Mouse (Mus musculus) bone marrow, adult 2 months (tissue): ENCODE data around the gene Wfikkn1. TPM values are rescaled to one million over a fixed set of nuclear protein-coding genes. Genes with fewer than 3 reads are reported as not detected.

Source experiments
- H3K27ac ChIP-seq: fragments of 200-500 bp; 2 replicates; pipeline ENCODE4 v1.5.1; 2012; ENCODE audit warnings: low read depth, mild to moderate bottlenecking, control low read depth, inconsistent platforms, low read length; ENCODE audit not compliant: control insufficient read depth, poor library complexity, insufficient read depth
- H3K4me1 ChIP-seq: fragments of 200-500 bp; 2 replicates; pipeline ENCODE4 v1.6.1; 2011; ENCODE audit warnings: low read length; ENCODE audit not compliant: control insufficient read depth, insufficient read depth
- H3K4me3 ChIP-seq: fragments of 200-500 bp; replicated peaks from 2 replicates; pipeline ENCODE3; 2011; ENCODE audit warnings: mild to moderate bottlenecking, low read depth, low read length, control low read depth; ENCODE audit not compliant: control insufficient read depth
- CTCF ChIP-seq: fragments of 200-500 bp; IDR thresholded peaks from 2 replicates; pipeline ENCODE4 v1.5.1; 2011; ENCODE audit warnings: low read length, control low read depth; ENCODE audit not compliant: control insufficient read depth, insufficient read depth
- POLR2A ChIP-seq: fragments of 200-500 bp; IDR thresholded peaks from 2 replicates; pipeline ENCODE4 v1.6.1; 2011; ENCODE audit warnings: low read depth, mild to moderate bottlenecking, control low read depth, low read length, borderline replicate concordance; ENCODE audit not compliant: control insufficient read depth
- WGBS: fragments of 180-500 bp; shearing (Covaris S2); methylation state at CpG from one replicate; pipeline ENCODE4 v1.1.7; 2018; 5-methylcytosine and 5-hydroxymethylcytosine counted together
- polyA plus RNA-seq: library from polyadenylated mRNA; stranded (reverse); fragments of >200 nt; gene quantifications from 2 replicates; pipeline ENCODE4 v1.2.4, GENCODE M21; 2011; ENCODE audit warnings: low replicate concordance; ENCODE audit not compliant: missing spikeins, insufficient read depth, insufficient read length

Gene Wfikkn1
- polyA plus RNA-seq, 1 experiment, result 2.2 TPM

- Histone ChIP-seq H3K4me1 (peaks cover 4% of the 10 kb centered on the region; the same call in 1 of the 2 replicates), H3K27ac (no peak overlapping the region), H3K4me3 (no peak overlapping the region)
- 62% methylated on average over 4 of the region's 4 CpGs for WGBS
- no peak for TF ChIP-seq POLR2A
- TF ChIP-seq CTCF, result no peak
These were observed 33.6 kb upstream of the Wfikkn1 start for GRCm38 (mm10) chr17:25914295-25914694.

- Histone ChIP-seq H3K4me3 (no peak overlapping the region), H3K27ac (no peak overlapping the region), H3K4me1 (peaks cover 4% of the 10 kb centered on the region; the same call in 1 of the 2 replicates)
- no peak for TF ChIP-seq CTCF
- no peak for TF ChIP-seq POLR2A
- 0% methylated on average over 1 of the region's 1 CpGs for WGBS
These were observed 33.2 kb upstream of the Wfikkn1 start for GRCm38 (mm10) chr17:25913877-25914275.

GRCm38 (mm10) chr17:25913186-25913876 is 32.7 kb upstream of the Wfikkn1 start:
- Histone ChIP-seq H3K4me1 (peaks cover 4% of the 10 kb centered on the region; the same call in 1 of the 2 replicates), H3K27ac (no peak overlapping the region), H3K4me3 (no peak overlapping the region)
- TF ChIP-seq POLR2A, result no peak
- no peak for TF ChIP-seq CTCF
- 68% methylated on average over 14 of the region's 14 CpGs for WGBS

- H3K4me1 ChIP-seq, result peaks cover 2% of the 10 kb centered on the region; the same call in 1 of the 2 replicates
These were observed 31.2 kb upstream of the Wfikkn1 start for GRCm38 (mm10) chr17:25911816-25912215.

GRCm38 (mm10) chr17:25907640-25908039 is 27.0 kb upstream of the Wfikkn1 start:
- WGBS, result 82% methylated on average over 2 of the region's 2 CpGs
- no peaks in the 10 kb centered on the region; the same call in 1 of the 2 replicates for H3K4me1 ChIP-seq
- no peak overlapping the region for H3K27ac ChIP-seq
- no peak overlapping the region for H3K4me3 ChIP-seq
- TF ChIP-seq POLR2A, result no peak
- TF ChIP-seq CTCF, result no peak

More at GRCm38 (mm10) chr17:25911816-25912215, 31.2 kb upstream of the Wfikkn1 start:
- H3K27ac ChIP-seq, result no peak overlapping the region
- TF ChIP-seq CTCF, result no peak
- no peak for TF ChIP-seq POLR2A
- H3K4me3 ChIP-seq, result no peak overlapping the region
- WGBS, result 71% methylated on average over 4 of the region's 4 CpGs

GRCm38 (mm10) chr17:25903061-25903460 is 22.4 kb upstream of the Wfikkn1 start:
- H3K27ac ChIP-seq, result no peak overlapping the region
- no peak overlapping the region for H3K4me3 ChIP-seq
- 14% methylated on average over 3 of the region's 3 CpGs for WGBS
- TF ChIP-seq POLR2A (no peak), CTCF (no peak)
- no peaks in the 10 kb centered on the region; the same call in 1 of the 2 replicates for H3K4me1 ChIP-seq

GRCm38 (mm10) chr17:25900193-25900592 is 19.5 kb upstream of the Wfikkn1 start:
- 89% methylated on average over 1 of the region's 1 CpGs for WGBS
- H3K4me1 ChIP-seq, result no peaks in the 10 kb centered on the region; the same call in 1 of the 2 replicates
- no peak for TF ChIP-seq CTCF
- no peak for TF ChIP-seq POLR2A
- no peak overlapping the region for H3K27ac ChIP-seq
- no peak overlapping the region for H3K4me3 ChIP-seq

GRCm38 (mm10) chr17:25895891-25896290 is 15.2 kb upstream of the Wfikkn1 start:
- Histone ChIP-seq H3K4me1 (no peaks in the 10 kb centered on the region), H3K27ac (no peak overlapping the region), H3K4me3 (no peak overlapping the region)
- 85% methylated on average over 12 of the region's 12 CpGs for WGBS
- no peak for TF ChIP-seq POLR2A
- no peak for TF ChIP-seq CTCF
